In the genomic region with DNA sequence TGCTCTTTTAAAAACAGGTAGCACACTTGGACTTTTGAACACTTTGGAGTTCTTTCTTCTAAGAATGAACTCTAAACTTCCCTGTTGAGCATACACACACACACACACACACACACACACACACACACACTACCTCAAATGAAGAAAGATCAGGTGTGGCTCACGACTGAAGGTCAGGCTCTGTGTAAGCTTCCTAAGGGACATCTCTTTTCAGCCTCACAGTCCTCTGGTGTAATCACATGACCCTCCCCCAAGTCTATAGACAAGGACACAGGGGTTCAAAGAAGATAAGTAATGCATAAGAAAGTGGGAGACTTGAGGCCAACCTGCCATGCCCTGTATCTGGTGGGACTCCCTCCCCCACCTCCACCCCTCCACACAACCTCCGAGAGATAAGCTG, we compare ENCODE assay signal across 17 mouse cellular contexts.
"Had no signal": no experiment of that assay in that cellular context is flagged by ENCODE, and none has a peak within 500 bp of the region (broad histone marks: within the 10 kb centered on the region; RNA-seq: fewer than 3 reads in every experiment).

No protein-coding gene starts in this region.

- ATAC-seq: liver, postnatal 0 days; lung, postnatal 0 days; midbrain, embryonic 16.5 days had no signal

- H3K36me3 ChIP-seq: limb, embryonic 12.5 days; limb, embryonic 15.5 days; midbrain, embryonic 10.5 days; midbrain, embryonic 13.5 days; neural tube, embryonic 13.5 days had no signal

- H3K9ac ChIP-seq: limb, embryonic 12.5 days; limb, embryonic 15.5 days; liver, embryonic 14.5 days; liver, postnatal 0 days; lung, embryonic 14.5 days; midbrain, embryonic 13.5 days; neural tube, embryonic 13.5 days had no signal

- H3K4me2 ChIP-seq: limb, embryonic 12.5 days; limb, embryonic 15.5 days; liver, embryonic 11.5 days; lung, embryonic 14.5 days; midbrain, embryonic 13.5 days; neural tube, embryonic 13.5 days had no signal

- H3K4me3 ChIP-seq: limb, embryonic 12.5 days; limb, embryonic 15.5 days; midbrain, embryonic 10.5 days; midbrain, embryonic 13.5 days; myocyte; neural tube, embryonic 13.5 days had no signal

- H3K27me3 ChIP-seq: limb, embryonic 12.5 days; limb, embryonic 15.5 days; midbrain, embryonic 13.5 days; neural tube, embryonic 13.5 days had no signal

- H3K9me3 ChIP-seq: limb, embryonic 12.5 days; limb, embryonic 15.5 days; midbrain, embryonic 10.5 days; midbrain, embryonic 13.5 days; neural tube, embryonic 13.5 days had no signal

- DNase-seq: kidney, adult 2 months; kidney, postnatal 25 days; liver, postnatal 0 days; lung, embryonic 14.5 days had no signal

- H3K27ac ChIP-seq: kidney, postnatal 0 days; limb, embryonic 12.5 days; limb, embryonic 15.5 days; liver, embryonic 14.5 days; macrophage; midbrain, embryonic 10.5 days; midbrain, embryonic 13.5 days; neural tube, embryonic 13.5 days; stomach, postnatal 0 days had no signal
